Mouse (Mus musculus) neural tube, embryonic 12.5 days (tissue): Measurements from ENCODE around the gene Bcar3. TPM values are rescaled to one million over a fixed set of nuclear protein-coding genes. Genes with fewer than 3 reads are reported as not detected.
A peak's percentile ranks its signal among the peaks of the same experiment; 100 is the strongest.

Source experiments
- ATAC-seq: fragments of 200-750 bp; cut with Nextera tagmentation; 2 replicates; pipeline ENCODE4 v1.8.0; 2017; ENCODE audit warnings: low read depth, mild to moderate bottlenecking, moderate TSS enrichment, moderate library complexity; ENCODE audit not compliant: low FRiP score
- H3K27ac ChIP-seq: fragments of 300-500 bp; sonication (generic); 2 replicates; pipeline ENCODE4 v1.5.1; 2016
- H3K27me3 ChIP-seq: fragments of 300-500 bp; sonication (generic); replicated peaks from 2 replicates; pipeline ENCODE4 v1.6.1; 2016; ENCODE audit warnings: mild to moderate bottlenecking
- H3K36me3 ChIP-seq: fragments of 300-500 bp; sonication (generic); 2 replicates; pipeline ENCODE4 v1.6.1; 2016; ENCODE audit warnings: mild to moderate bottlenecking
- H3K4me1 ChIP-seq: fragments of 300-500 bp; sonication (generic); 2 replicates; pipeline ENCODE4 v1.6.1; 2016
- H3K4me2 ChIP-seq: fragments of 300-500 bp; sonication (generic); replicated peaks from 2 replicates; pipeline ENCODE4 v1.6.1; 2016; ENCODE audit warnings: mild to moderate bottlenecking
- H3K4me3 ChIP-seq: fragments of 300-500 bp; sonication (generic); 2 replicates; pipeline ENCODE4 v1.5.1; 2016
- H3K9ac ChIP-seq: fragments of 300-500 bp; sonication (generic); 2 replicates; pipeline ENCODE4 v1.6.1; 2016; ENCODE audit warnings: mild to moderate bottlenecking
- H3K9me3 ChIP-seq: fragments of 300-500 bp; sonication (generic); 2 replicates; pipeline ENCODE4 v1.6.1; 2016; ENCODE audit warnings: mild to moderate bottlenecking
- WGBS: fragments of 180-500 bp; shearing (Covaris S2); methylation state at CpG from one replicate; pipeline ENCODE4 v1.1.7; 2016; 5-methylcytosine and 5-hydroxymethylcytosine counted together
- polyA plus RNA-seq: library from polyadenylated mRNA; unstranded; fragments of >200 nt; fragmentation: Nextera tagmentation; extraction: Ambion mirVana; gene quantifications from 2 replicates; pipeline ENCODE4 v1.2.1, GENCODE M21; 2016

Gene Bcar3
- polyA plus RNA-seq, 1 experiment from 2014 or later, result 13.2 TPM

DNA sequence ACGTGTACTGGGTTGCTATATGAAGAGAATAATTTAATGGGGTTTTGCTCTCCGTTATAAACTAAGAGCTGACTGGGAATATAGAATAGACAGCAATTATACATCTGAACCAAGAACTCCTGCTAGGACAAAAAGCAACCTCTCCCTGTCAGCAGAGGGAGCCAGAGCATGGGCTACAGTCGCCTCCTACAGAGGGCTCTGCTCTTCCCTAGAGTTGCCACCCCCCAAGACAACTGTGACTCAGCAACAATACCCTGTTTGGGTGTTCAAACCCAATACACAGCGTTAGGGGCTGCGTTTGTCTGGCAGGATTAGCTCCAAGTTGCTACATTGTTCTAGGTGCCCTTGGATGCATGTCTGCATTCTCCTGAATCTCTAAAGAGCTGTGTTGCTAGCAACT, 1.6 kb downstream of the Bcar3 start:
- Histone ChIP-seq H3K4me2 (no peak overlapping the region), H3K4me3 (no peak overlapping the region), H3K36me3 (no peaks in the 10 kb centered on the region), H3K27ac (0 out of 2 replicates have a peak overlapping the region, but pooled peaks have one; percentile 17), H3K9ac (no peak overlapping the region), H3K27me3 (no peaks in the 10 kb centered on the region), H3K4me1 (peaks cover 36% of the 10 kb centered on the region), H3K9me3 (no peaks in the 10 kb centered on the region)
- WGBS, result 14% methylated on average over 5 of the region's 5 CpGs
- ATAC-seq, result no peak

DNA sequence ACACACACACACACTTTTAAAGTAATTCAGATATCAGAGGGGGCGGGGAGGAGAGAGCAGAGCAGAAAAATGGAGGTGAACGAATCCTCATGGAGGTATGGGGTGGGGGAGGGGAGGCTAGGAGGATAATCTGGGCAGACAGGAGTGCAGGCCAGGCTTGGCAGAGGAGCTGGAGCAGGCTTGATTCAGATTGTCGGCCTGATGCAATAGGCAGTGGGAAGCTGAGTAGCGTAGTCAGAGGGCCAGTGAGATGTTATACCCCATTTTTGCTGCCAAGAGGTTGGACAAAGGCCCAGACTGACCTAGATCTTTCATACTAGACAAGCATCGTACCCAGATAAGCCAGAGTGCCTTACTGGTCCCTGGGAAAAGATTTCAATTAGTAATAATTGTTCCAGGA, 3.0 kb downstream of the Bcar3 start:
- no peak overlapping the region for H3K9ac ChIP-seq
- ATAC-seq, result no peak
- 66% methylated on average over 5 of the region's 5 CpGs for WGBS
- no peaks in the 10 kb centered on the region for H3K36me3 ChIP-seq
- H3K4me2 ChIP-seq, result no peak overlapping the region
- H3K27ac ChIP-seq, result no peak overlapping the region
- H3K27me3 ChIP-seq, result no peaks in the 10 kb centered on the region
- no peaks in the 10 kb centered on the region for H3K9me3 ChIP-seq
- H3K4me1 ChIP-seq, result peaks cover 25% of the 10 kb centered on the region
- H3K4me3 ChIP-seq, result no peak overlapping the region

DNA sequence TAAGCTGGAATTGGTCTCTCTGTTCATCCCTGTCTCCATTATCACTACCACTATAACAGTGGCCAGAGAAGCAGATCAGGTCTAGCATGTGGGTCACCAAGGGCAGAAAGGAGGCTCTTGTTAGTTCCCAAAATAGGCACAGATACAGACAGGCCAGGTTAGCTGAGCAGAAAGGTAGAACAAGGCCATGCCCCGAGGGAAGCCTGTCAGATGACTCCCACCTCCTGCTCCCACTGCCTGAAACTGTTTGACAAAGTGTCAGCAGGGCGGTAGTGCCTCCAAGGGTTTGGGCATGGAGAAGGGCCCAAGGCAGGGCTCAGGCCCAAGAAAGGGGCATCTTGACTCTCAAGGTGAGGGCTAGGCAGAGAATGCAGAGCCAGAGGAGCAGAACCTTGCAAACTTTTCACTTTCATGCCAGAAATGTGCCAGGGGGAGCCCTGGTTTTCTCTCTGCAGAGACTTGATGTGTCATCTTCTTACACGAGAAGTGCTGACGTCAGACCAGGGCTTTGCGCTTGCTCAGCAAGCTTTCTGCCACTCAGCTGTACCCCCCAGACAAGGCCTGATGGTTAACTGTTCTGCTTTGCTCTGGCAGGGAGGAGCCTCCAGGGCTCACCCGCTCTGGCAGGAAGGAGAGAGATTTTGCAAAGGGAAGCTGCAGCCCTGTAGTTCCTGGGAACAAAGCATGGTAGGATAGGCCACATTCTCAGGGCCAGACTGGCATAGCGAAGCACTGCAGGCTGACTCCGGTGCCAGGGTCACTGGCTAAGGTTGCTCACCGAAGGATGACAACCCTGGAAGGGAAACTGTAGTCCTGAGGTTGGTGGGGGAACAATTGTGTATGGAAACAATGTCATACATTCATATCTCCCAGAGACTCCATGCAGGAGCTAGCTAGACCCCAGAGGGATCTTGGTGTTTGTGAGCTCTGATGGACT, 7.3 kb downstream of the Bcar3 start:
- WGBS, result 72% methylated on average over 9 of the region's 9 CpGs

GRCm38 (mm10) chr3:122304560-122304959, 10.6 kb downstream of the Bcar3 start:
- no peaks in the 10 kb centered on the region for H3K4me1 ChIP-seq
- H3K27ac ChIP-seq, result no peak overlapping the region
- no peaks in the 10 kb centered on the region for H3K36me3 ChIP-seq
- ATAC-seq, result no peak
- H3K9me3 ChIP-seq, result no peaks in the 10 kb centered on the region
- H3K9ac ChIP-seq, result no peak overlapping the region
- H3K27me3 ChIP-seq, result no peaks in the 10 kb centered on the region
- no peak overlapping the region for H3K4me3 ChIP-seq
- 85% methylated on average over 4 of the region's 4 CpGs for WGBS
- no peak overlapping the region for H3K4me2 ChIP-seq

More for the DNA sequence above, 7.3 kb downstream of the Bcar3 start:
- no peaks in the 10 kb centered on the region for H3K36me3 ChIP-seq
- H3K27ac ChIP-seq, result no peak overlapping the region
- H3K9me3 ChIP-seq, result no peaks in the 10 kb centered on the region
- H3K9ac ChIP-seq, result no peak overlapping the region
- H3K4me2 ChIP-seq, result no peak overlapping the region
- 0 out of 2 replicates have a peak, but pooled peaks cover 4% of the 10 kb centered on the region for H3K4me1 ChIP-seq
- H3K27me3 ChIP-seq, result no peaks in the 10 kb centered on the region
- no peak for ATAC-seq
- no peak overlapping the region for H3K4me3 ChIP-seq

DNA sequence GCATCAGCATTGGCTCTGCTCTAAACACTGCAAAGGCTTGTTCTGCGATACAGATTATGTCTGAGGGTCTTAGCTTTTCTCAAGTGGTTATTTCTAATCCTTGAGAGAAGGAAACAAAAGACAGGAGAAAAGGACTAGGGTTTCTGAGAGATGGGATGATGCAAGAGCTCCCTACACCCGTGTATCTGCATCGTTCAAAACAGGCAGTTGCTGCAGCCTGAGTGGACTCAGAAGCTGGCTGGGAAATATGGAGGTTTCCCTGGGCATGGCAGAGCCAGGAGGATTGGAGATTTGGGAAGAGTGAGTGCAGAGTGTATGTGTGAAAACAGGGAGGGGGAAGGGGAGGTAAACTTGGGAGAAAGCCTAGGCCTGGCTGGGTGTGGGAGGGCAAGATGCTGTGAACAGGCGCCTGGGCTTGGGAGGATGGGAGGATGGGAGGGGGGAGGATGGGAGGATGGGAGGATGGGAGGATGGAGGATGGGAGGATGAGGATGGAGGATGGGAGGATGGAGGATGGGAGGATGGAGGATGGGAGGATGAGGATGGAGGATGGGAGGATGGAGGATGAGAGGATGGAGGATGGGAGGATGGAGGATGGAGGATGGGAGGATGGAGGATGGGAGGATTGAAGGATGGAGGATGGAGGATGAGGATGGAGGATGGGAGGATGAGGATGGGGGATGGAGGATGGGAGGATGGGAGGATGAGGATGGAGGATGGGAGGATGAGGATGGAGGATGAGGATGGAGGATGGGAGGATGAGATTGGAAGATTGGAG, 14.1 kb downstream of the Bcar3 start:
- H3K4me1 ChIP-seq, result no peaks in the 10 kb centered on the region
- no peaks in the 10 kb centered on the region for H3K27me3 ChIP-seq
- no peak overlapping the region for H3K9ac ChIP-seq
- ATAC-seq, result no peak
- H3K4me3 ChIP-seq, result no peak overlapping the region
- 71% methylated on average over 4 of the region's 4 CpGs for WGBS
- no peak overlapping the region for H3K4me2 ChIP-seq
- no peaks in the 10 kb centered on the region for H3K36me3 ChIP-seq
- H3K27ac ChIP-seq, result no peak overlapping the region
- no peaks in the 10 kb centered on the region for H3K9me3 ChIP-seq

- H3K36me3 ChIP-seq, result no peaks in the 10 kb centered on the region
- H3K9ac ChIP-seq, result no peak overlapping the region
- H3K4me3 ChIP-seq, result no peak overlapping the region
- H3K4me1 ChIP-seq, result no peaks in the 10 kb centered on the region
- no peak overlapping the region for H3K4me2 ChIP-seq
- no peaks in the 10 kb centered on the region for H3K27me3 ChIP-seq
- no peak overlapping the region for H3K27ac ChIP-seq
- H3K9me3 ChIP-seq, result no peaks in the 10 kb centered on the region
- 39% methylated on average over 6 of the region's 6 CpGs for WGBS
- no peak for ATAC-seq
Measured at GRCm38 (mm10) chr3:122308981-122309380, 15.0 kb downstream of the Bcar3 start.

DNA sequence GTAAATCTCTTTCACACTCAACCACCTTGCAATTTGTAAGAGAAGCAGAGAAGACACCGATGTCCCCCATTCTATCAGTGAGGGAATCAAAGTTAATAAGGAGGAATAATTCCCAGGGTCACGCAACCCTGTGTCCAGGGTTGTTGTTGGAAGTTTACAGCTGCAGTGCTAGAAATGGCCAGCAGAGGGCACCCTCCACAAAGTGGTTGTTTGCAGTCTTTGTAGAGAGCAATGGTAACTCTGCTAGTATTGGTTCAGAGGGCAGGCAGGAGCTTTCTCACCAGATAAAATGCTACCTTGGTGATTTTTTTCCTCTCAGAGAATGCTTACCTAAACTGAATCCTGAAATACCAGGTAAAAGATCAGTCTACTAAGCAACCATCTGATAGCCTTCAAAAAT, 18.1 kb downstream of the Bcar3 start:
- Histone ChIP-seq H3K36me3 (no peaks in the 10 kb centered on the region), H3K27me3 (no peaks in the 10 kb centered on the region), H3K4me1 (peaks cover 10% of the 10 kb centered on the region), H3K9me3 (no peaks in the 10 kb centered on the region), H3K9ac (no peak overlapping the region), H3K4me2 (no peak overlapping the region), H3K4me3 (no peak overlapping the region), H3K27ac (no peak overlapping the region)
- WGBS, result 27% methylated on average over 2 of the region's 2 CpGs
- peak; percentile 54; the same call in 1 of the 2 replicates for ATAC-seq

DNA sequence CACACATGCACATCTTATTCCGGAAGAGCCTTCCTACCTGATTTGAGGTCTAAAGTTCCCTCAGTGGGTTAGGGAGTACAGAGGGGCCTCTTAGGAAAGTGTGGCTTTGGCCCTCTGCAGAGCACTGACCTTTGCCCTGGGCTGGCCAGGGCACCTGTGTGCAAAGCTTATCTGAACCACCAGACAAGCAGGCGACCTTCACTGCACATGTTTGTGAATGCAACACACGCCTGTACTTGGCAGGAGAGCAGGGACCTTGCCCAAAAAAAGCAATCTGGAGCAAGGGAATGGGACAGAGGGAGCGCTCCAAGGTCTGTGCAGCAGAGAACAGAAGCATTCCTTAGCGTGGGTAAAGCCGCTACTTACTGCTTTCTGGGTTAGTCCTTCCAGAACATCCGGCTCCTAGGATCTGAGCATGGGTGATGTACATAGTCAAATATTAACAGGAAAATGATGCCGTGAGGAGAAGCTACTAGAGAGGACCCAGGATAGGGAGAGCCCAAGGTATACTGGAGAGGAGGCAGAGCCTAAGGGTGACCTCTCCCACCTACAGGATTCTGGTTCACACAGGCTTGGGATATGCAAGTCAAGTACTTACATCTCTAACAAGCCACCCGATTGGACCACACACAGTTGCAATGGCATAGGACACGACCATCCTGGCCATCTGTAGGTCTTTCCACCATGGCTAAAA, 19.1 kb downstream of the Bcar3 start:
- Histone ChIP-seq H3K36me3 (no peaks in the 10 kb centered on the region), H3K4me1 (peaks cover 10% of the 10 kb centered on the region), H3K27me3 (no peaks in the 10 kb centered on the region), H3K4me2 (no peak overlapping the region), H3K4me3 (no peak overlapping the region), H3K9me3 (no peaks in the 10 kb centered on the region), H3K27ac (no peak overlapping the region), H3K9ac (no peak overlapping the region)
- 81% methylated on average over 10 of the region's 10 CpGs for WGBS
- no peak for ATAC-seq

GRCm38 (mm10) chr3:122313936-122314335, 20.0 kb downstream of the Bcar3 start:
- WGBS, result 60% methylated on average over 7 of the region's 7 CpGs
- Histone ChIP-seq H3K27ac (no peak overlapping the region), H3K27me3 (no peaks in the 10 kb centered on the region), H3K4me2 (no peak overlapping the region), H3K9ac (no peak overlapping the region), H3K36me3 (no peaks in the 10 kb centered on the region), H3K9me3 (no peaks in the 10 kb centered on the region), H3K4me3 (no peak overlapping the region), H3K4me1 (peaks cover 10% of the 10 kb centered on the region)
- ATAC-seq, result no peak

DNA sequence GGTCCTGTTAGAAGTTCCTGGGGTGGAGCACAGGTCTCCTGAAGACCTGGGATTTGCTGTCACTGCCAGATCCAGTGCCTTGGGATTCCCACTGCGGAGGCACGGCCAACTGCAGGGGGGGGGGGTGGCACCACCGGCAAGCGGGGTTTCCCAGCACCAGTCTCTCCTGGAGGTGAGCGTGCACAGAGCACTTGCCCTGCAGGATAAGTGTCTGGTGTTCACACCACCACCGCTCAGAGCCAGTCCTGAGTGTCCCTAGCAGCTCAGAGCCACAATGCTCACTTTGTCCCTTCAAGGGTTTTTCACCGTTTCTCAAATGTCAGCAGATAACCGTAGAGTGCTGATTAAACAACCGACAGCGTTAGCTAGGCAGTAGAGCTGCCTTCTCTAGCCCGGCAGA, 22.7 kb downstream of the Bcar3 start:
- Histone ChIP-seq H3K4me3 (no peak overlapping the region), H3K9ac (no peak overlapping the region), H3K27me3 (no peaks in the 10 kb centered on the region), H3K27ac (no peak overlapping the region), H3K4me2 (peak overlapping the region; percentile 34; the same call in 1 of the 2 replicates), H3K36me3 (no peaks in the 10 kb centered on the region), H3K4me1 (peaks cover 12% of the 10 kb centered on the region), H3K9me3 (no peaks in the 10 kb centered on the region)
- 24% methylated on average over 11 of the region's 11 CpGs for WGBS
- no peak for ATAC-seq

- H3K4me1 ChIP-seq, result peaks cover 19% of the 10 kb centered on the region
- H3K27me3 ChIP-seq, result no peaks in the 10 kb centered on the region
- no peak overlapping the region for H3K9ac ChIP-seq
- 85% methylated on average over 6 of the region's 6 CpGs for WGBS
- H3K4me2 ChIP-seq, result no peak overlapping the region
- no peaks in the 10 kb centered on the region for H3K9me3 ChIP-seq
- no peak for ATAC-seq
- no peak overlapping the region for H3K27ac ChIP-seq
- no peaks in the 10 kb centered on the region for H3K36me3 ChIP-seq
- H3K4me3 ChIP-seq, result no peak overlapping the region
Measured at GRCm38 (mm10) chr3:122317339-122317738, 23.4 kb downstream of the Bcar3 start.

DNA sequence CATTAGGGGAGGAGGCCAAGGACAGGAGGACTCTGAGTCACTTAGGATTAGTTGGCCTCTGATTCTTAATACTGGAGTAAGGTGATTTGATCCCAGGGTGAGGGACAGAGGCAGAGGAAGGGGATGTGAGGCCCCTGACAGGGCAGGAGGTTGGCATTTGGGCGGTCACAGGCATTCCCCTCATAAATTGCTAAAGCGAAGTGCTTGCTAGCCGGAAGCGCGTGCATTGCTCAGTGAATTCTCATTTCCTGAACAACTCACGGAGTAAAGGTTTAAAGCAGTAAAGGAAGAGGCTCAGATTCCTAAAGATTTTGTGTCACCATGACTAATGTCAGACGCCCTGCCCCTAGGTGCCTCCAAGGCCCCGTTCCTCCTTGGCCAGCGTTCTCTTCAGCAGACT, 28.3 kb downstream of the Bcar3 start:
- no peak overlapping the region for H3K27ac ChIP-seq
- WGBS, result 43% methylated on average over 9 of the region's 9 CpGs

More for the DNA sequence above, 28.3 kb downstream of the Bcar3 start:
- H3K4me1 ChIP-seq, result 0 out of 2 replicates have a peak, but pooled peaks cover 9% of the 10 kb centered on the region
- no peaks in the 10 kb centered on the region for H3K27me3 ChIP-seq
- 0 out of 2 replicates have a peak, but pooled peaks have one; percentile 44 for ATAC-seq
- H3K36me3 ChIP-seq, result no peaks in the 10 kb centered on the region
- H3K9ac ChIP-seq, result no peak overlapping the region
- H3K9me3 ChIP-seq, result no peaks in the 10 kb centered on the region
- no peak overlapping the region for H3K4me3 ChIP-seq
- H3K4me2 ChIP-seq, result no peak overlapping the region
